In the genomic region with DNA sequence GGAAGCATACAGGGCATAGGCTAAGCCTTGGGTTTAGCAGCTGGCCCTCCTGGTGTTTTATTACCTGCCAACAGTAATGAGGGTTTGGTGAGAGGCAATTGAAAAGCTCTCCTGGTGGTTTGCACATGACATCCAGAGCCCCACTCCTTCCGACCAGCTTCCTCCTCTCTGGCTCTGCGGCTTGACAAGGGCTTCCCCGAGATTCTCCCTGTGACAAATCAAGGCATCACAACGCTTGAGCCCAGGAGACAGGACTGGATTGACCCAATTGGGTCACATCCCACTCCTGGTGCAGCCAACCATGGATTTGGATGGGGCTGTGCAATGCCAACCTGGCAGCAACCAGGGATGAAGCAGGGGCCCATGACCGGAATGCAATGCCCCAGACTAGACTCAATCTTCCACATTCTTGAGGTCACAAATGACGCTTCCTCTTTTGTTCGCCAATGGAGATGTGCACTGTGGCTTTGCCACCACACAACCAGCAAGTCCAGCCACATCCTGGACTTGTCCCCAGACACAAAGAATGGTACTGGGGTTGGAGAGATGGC, we compare ENCODE assay signal across 13 mouse cellular contexts. TPM values are rescaled to one million over a fixed set of nuclear protein-coding genes. Genes with fewer than 3 reads are reported as not detected.
DNase-seq lines count a peak whose midpoint lies in the region; ATAC-seq lines count a peak whose summit lies in the region.
"Had no signal": no experiment of that assay in that cellular context is flagged by ENCODE, and none has a peak within 500 bp of the region (broad histone marks: within the 10 kb centered on the region; RNA-seq: fewer than 3 reads in every experiment).

No protein-coding gene starts in this region.

- ATAC-seq in granulocyte monocyte progenitor cell, adult 5-6 weeks (replicated peaks; ENCODE audit: poor library complexity, severe bottlenecking), result peak; percentile 95
- ATAC-seq: intestine, embryonic 16.5 days; liver, postnatal 0 days had no signal

- intact Hi-C loops in left cerebral cortex, postnatal 10 days (cut with DNase I), result no loop called here

- DNase-seq in kidney, adult 18-20 months, result peak; percentile 38
- no peak for DNase-seq in kidney, postnatal 4 days
- DNase-seq in cerebellum, adult 9-11 months, result peak; percentile 52
- no peak for DNase-seq in right cerebral cortex, postnatal 10 days (ENCODE audit: low spot score in 2 of 2)
- DNase-seq in left cerebral cortex, postnatal 10 days (ENCODE audit: extremely low spot score in 1 of 2, low spot score in 2 of 2), result no peak
- no peak for DNase-seq in adrenal gland, postnatal 14 days
- DNase-seq: gastrocnemius, postnatal 10 days; heart, adult 2 months; liver; liver, postnatal 0 days; retina, postnatal 1 day had no signal

RNA-seq across cellular contexts. Expression of a gene that starts 11.2 kb away (rescaled TPM):
- not detected in 2 replicates for total RNA-seq in granulocyte monocyte progenitor cell, adult 5-6 weeks (2014; fragmentation: Nextera tagmentation)
- total RNA-seq in granulocyte monocyte progenitor cell, adult 5-6 weeks (2017), result not detected in 2 replicates
- total RNA-seq in left cerebral cortex, postnatal 10 days (2021), result 1 to 10 TPM; 7.4 to 8.8 TPM
- total RNA-seq in adrenal gland, postnatal 14 days (2021), result 16.5 and 19.0 TPM in 2 replicates

RNA-seq across cellular contexts. Expression of a gene that starts 54.7 kb away (rescaled TPM):
- 8.4 and 12.3 TPM in 2 replicates for total RNA-seq in granulocyte monocyte progenitor cell, adult 5-6 weeks (2014; fragmentation: Nextera tagmentation)
- 3.7 and 4.8 TPM in 2 replicates for total RNA-seq in granulocyte monocyte progenitor cell, adult 5-6 weeks (2017)
- 10 to 100 TPM; 58.6 to 65.2 TPM for total RNA-seq in left cerebral cortex, postnatal 10 days (2021)
- 202 and 263 TPM in 2 replicates for total RNA-seq in adrenal gland, postnatal 14 days (2021)

Comparison
In these comparisons a context has a peak if more than half of its experiments do, and no peak if none do; other contexts are left out.
1. DNase-seq: peak in kidney, adult 18-20 months (single experiment) and cerebellum, adult 9-11 months (single experiment); none in kidney, postnatal 4 days (0 of 2), right cerebral cortex, postnatal 10 days (0 of 2), left cerebral cortex, postnatal 10 days (0 of 2) and adrenal gland, postnatal 14 days (single experiment).
2. RNA of a gene that starts 11.2 kb away (total RNA-seq): 16.5 to 19.0 TPM in adrenal gland, postnatal 14 days and 7.4 to 8.8 TPM in left cerebral cortex, postnatal 10 days; not detected in granulocyte monocyte progenitor cell, adult 5-6 weeks; every median in the first group is over 4 times any median in the second.
3. RNA of a gene that starts 54.7 kb away (total RNA-seq): 202 to 263 TPM in adrenal gland, postnatal 14 days and 58.6 to 65.2 TPM in left cerebral cortex, postnatal 10 days; 3.7 to 12.3 TPM in granulocyte monocyte progenitor cell, adult 5-6 weeks; every median in the first group is over 4 times any median in the second.